Mouse (Mus musculus) forebrain, postnatal 0 days (tissue): ENCODE results near the gene Ttyh1. TPM values are rescaled to one million over a fixed set of nuclear protein-coding genes. Genes with fewer than 3 reads are reported as not detected.

Source experiments
- ATAC-seq: fragments of 200-750 bp; cut with Nextera tagmentation; 2 replicates; pipeline ENCODE4 v1.8.0; 2017; ENCODE audit warnings: mild to moderate bottlenecking, moderate library complexity
- DNase-seq: peaks from one replicate; pipeline ENCODE4 v3.0.0-alpha.2; 2015
- H3K27ac ChIP-seq: fragments of 300-500 bp; sonication (generic); 2 replicates; pipeline ENCODE4 v1.5.1; 2014; ENCODE audit warnings: low read depth, mild to moderate bottlenecking, antibody characterized with exemption, low read length, moderate library complexity, mixed read lengths
- H3K27me3 ChIP-seq: fragments of 300-500 bp; sonication (generic); 2 replicates; pipeline ENCODE4 v1.6.1; 2014; ENCODE audit warnings: mild to moderate bottlenecking, low read length, mixed read lengths; ENCODE audit not compliant: insufficient read depth
- H3K36me3 ChIP-seq: fragments of 300-500 bp; sonication (generic); 2 replicates; pipeline ENCODE4 v1.6.1; 2014; ENCODE audit warnings: mild to moderate bottlenecking, moderate library complexity; ENCODE audit not compliant: insufficient read depth
- H3K4me1 ChIP-seq: fragments of 300-500 bp; sonication (generic); 2 replicates; pipeline ENCODE4 v1.6.1; 2014; ENCODE audit warnings: antibody characterized with exemption; ENCODE audit not compliant: insufficient read depth
- H3K4me2 ChIP-seq: fragments of 300-500 bp; sonication (generic); 2 replicates; pipeline ENCODE4 v1.6.1; 2014; ENCODE audit warnings: low read depth, mild to moderate bottlenecking, moderate library complexity
- H3K4me3 ChIP-seq: fragments of 300-500 bp; sonication (generic); 2 replicates; pipeline ENCODE4 v1.5.1; 2014; ENCODE audit warnings: low read depth, low read length, mixed read lengths
- H3K9ac ChIP-seq: fragments of 300-500 bp; sonication (generic); 2 replicates; pipeline ENCODE4 v1.6.1; 2014; ENCODE audit warnings: mild to moderate bottlenecking
- H3K9me3 ChIP-seq: fragments of 300-500 bp; sonication (generic); 2 replicates; pipeline ENCODE4 v1.6.1; 2016; ENCODE audit warnings: low read length
- CTCF ChIP-seq: sonication (generic); IDR thresholded peaks from 2 replicates; pipeline ENCODE4 v1.5.1; 2016; ENCODE audit warnings: antibody characterized with exemption, control low read depth, low read depth
- WGBS: fragments of 180-500 bp; shearing (Covaris S2); extraction: QIAGEN DNeasy Blood & Tissue Kit; methylation state at CpG from one replicate; pipeline ENCODE4 v1.1.7; 2014; 5-methylcytosine and 5-hydroxymethylcytosine counted together
- polyA plus RNA-seq: library from polyadenylated mRNA; unstranded; fragments of >200 nt; fragmentation: Nextera tagmentation; extraction: Ambion mirVana; gene quantifications from 2 replicates; pipeline ENCODE4 v1.2.1, GENCODE M21; 2015
- total RNA-seq: library from RNA; depleted of rRNA; stranded (reverse); fragments of >200 nt; gene quantifications from 2 replicates; pipeline ENCODE4 v1.2.3, GENCODE M21; 2014

Ttyh1 gene
- total and polyA plus RNA-seq, 2 experiments from 2014 or later: 160 to 204 TPM

- no peak overlapping the region for H3K4me3 ChIP-seq
- TF ChIP-seq CTCF: no peak
- peak overlapping the region; percentile 58 for H3K4me2 ChIP-seq
- ATAC-seq (no peak), DNase-seq (no peak)
- peaks cover 17% of the 10 kb centered on the region; the same call in 1 of the 2 replicates for H3K36me3 ChIP-seq
- WGBS: 28% methylated on average over 11 of the region's 11 CpGs
- H3K9me3 ChIP-seq: no peaks in the 10 kb centered on the region
- peak overlapping the region; percentile 86 for H3K27ac ChIP-seq
- H3K27me3 ChIP-seq: no peaks in the 10 kb centered on the region
- H3K9ac ChIP-seq: peak overlapping the region; percentile 28; the same call in 1 of the 2 replicates
- H3K4me1 ChIP-seq: peaks cover 15% of the 10 kb centered on the region
Measured at GRCm38 (mm10) chr7:4122076-4122768, 3.0 kb downstream of the Ttyh1 start.

- no peak for DNase-seq
- Histone ChIP-seq H3K27me3 (no peaks in the 10 kb centered on the region), H3K9ac (peak overlapping the region; percentile 22; the same call in 1 of the 2 replicates), H3K4me3 (no peak overlapping the region), H3K36me3 (peaks cover 18% of the 10 kb centered on the region; the same call in 1 of the 2 replicates), H3K4me1 (peaks cover 15% of the 10 kb centered on the region), H3K4me2 (peak overlapping the region; percentile 58), H3K27ac (peak overlapping the region; percentile 86), H3K9me3 (no peaks in the 10 kb centered on the region)
- WGBS: 41% methylated on average over 10 of the region's 10 CpGs
- no peak for ATAC-seq
- no peak for TF ChIP-seq CTCF
Measured at GRCm38 (mm10) chr7:4122783-4123182, 3.6 kb downstream of the Ttyh1 start.

GRCm38 (mm10) chr7:4123732-4124131 is 4.5 kb downstream of the Ttyh1 start:
- Histone ChIP-seq H3K4me2 (peak overlapping the region; percentile 52), H3K4me1 (peaks cover 15% of the 10 kb centered on the region), H3K9ac (0 out of 2 replicates have a peak overlapping the region, but pooled peaks have one; percentile 14), H3K27me3 (no peaks in the 10 kb centered on the region), H3K4me3 (0 out of 2 replicates have a peak overlapping the region, but pooled peaks have one; percentile 20), H3K36me3 (peaks cover 18% of the 10 kb centered on the region), H3K9me3 (no peaks in the 10 kb centered on the region), H3K27ac (peak overlapping the region; percentile 86)
- DNase-seq: peak; percentile 85
- 0% methylated on average over 1 of the region's 1 CpGs for WGBS
- ATAC-seq: peak; percentile 73
- no peak for TF ChIP-seq CTCF

DNA sequence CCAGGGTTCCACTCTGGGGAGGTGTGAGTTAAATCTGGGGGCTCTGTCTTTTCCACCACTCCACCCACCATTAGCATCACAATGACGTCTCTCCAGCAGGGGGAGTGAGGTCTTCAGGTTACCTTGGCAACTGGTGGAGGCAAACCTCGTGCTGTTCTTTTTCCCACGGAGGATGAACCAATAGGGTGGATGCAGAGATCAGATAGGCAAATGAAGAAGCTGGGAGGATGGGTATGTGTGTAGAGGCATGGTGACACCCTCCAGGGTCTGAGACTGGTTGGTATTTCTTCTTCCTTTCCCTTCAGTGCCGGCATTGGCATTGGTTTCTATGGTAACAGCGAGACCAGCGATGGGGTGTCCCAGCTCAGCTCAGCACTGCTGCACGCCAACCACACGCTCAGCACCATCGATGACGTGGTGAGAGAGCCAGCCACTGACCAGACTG is 5.1 kb downstream of the Ttyh1 start:
- H3K27ac ChIP-seq: peak overlapping the region; percentile 86
- H3K36me3 ChIP-seq: peaks cover 20% of the 10 kb centered on the region
- peak overlapping the region; percentile 35; the same call in 1 of the 2 replicates for H3K9ac ChIP-seq
- H3K9me3 ChIP-seq: no peaks in the 10 kb centered on the region
- no peaks in the 10 kb centered on the region for H3K27me3 ChIP-seq
- peak overlapping the region; percentile 20 for H3K4me3 ChIP-seq
- 0% methylated on average over 10 of the region's 10 CpGs for WGBS
- DNase-seq (peak; percentile 96), ATAC-seq (peak; percentile 92)
- H3K4me1 ChIP-seq: peaks cover 15% of the 10 kb centered on the region
- peak; percentile 72 for TF ChIP-seq CTCF
- peak overlapping the region; percentile 52 for H3K4me2 ChIP-seq

DNA sequence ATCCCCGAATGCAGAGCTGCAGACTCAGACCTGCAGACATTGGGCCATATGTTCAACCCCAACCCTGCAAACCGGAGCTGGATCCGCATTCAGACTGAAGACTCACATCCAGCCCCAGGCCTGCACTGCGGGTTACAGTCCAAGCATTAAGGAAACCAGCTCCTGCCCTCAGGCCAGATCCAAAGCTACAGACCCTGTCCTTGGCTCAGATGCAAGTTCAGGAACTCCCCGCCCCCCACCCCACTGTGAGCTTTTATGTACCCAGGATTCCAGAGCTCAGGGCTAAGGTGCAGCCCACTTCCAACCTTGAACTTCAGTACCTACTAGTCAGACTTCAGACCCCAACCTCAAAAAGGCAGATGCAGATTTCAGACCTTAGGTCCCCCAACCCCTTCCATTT is 5.6 kb downstream of the Ttyh1 start:
- no peaks in the 10 kb centered on the region for H3K9me3 ChIP-seq
- H3K36me3 ChIP-seq: peaks cover 25% of the 10 kb centered on the region
- H3K4me3 ChIP-seq: peak overlapping the region; percentile 20
- whole genome bisulfite sequencing: 3% methylated on average over 5 of the region's 5 CpGs
- no peak for TF ChIP-seq CTCF
- H3K27me3 ChIP-seq: no peaks in the 10 kb centered on the region
- ATAC-seq (no peak), DNase-seq (no peak)
- peak overlapping the region; percentile 86 for H3K27ac ChIP-seq
- H3K9ac ChIP-seq: peak overlapping the region; percentile 35
- H3K4me2 ChIP-seq: peak overlapping the region; percentile 52
- H3K4me1 ChIP-seq: peaks cover 15% of the 10 kb centered on the region

DNA sequence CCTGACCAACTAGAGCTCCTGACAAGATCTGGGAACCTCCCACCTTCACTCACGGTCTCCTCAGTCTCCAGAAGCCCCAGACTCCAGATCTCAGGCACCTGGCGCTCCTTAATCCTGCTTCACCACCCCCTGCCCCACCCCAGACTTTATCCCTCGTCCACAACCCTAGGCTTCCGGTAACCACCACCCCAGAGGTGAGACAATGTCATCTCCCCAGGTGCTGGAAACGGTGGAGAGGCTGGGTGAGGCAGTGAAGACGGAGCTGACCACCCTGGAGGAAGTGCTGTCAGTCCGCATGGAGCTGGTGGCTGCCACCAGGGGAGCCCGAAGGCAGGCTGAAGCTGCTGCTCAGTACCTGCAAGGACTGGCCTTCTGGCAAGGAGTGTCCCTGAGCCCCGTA is 6.1 kb downstream of the Ttyh1 start:
- Histone ChIP-seq H3K36me3 (peaks cover 26% of the 10 kb centered on the region), H3K27ac (peak overlapping the region; percentile 86), H3K27me3 (no peaks in the 10 kb centered on the region), H3K9me3 (no peaks in the 10 kb centered on the region), H3K4me1 (peaks cover 15% of the 10 kb centered on the region), H3K4me2 (no peak overlapping the region), H3K4me3 (no peak overlapping the region), H3K9ac (0 out of 2 replicates have a peak overlapping the region, but pooled peaks have one; percentile 14)
- ATAC-seq (no peak), DNase-seq (no peak)
- peak; percentile 46 for TF ChIP-seq CTCF
- WGBS: 24% methylated on average over 9 of the region's 9 CpGs
